Mouse (Mus musculus) thymus, adult 2 months (tissue): ENCODE data around the gene Gtf3a.

Experiments used
- CTCF ChIP-seq: fragments of 200-500 bp; IDR thresholded peaks from 2 replicates; pipeline ENCODE4 v1.5.1; 2012; ENCODE audit warnings: mild to moderate bottlenecking, control low read depth, low read length, moderate library complexity, borderline replicate concordance; ENCODE audit not compliant: control insufficient read depth, poor library complexity, insufficient read depth; ENCODE audit errors: extremely low read depth
- POLR2A ChIP-seq: fragments of 200-500 bp; IDR thresholded peaks from 2 replicates; pipeline ENCODE4 v1.6.1; 2012; ENCODE audit warnings: mild to moderate bottlenecking, low read length, control low read depth, moderate library complexity; ENCODE audit not compliant: control insufficient read depth, poor library complexity, insufficient read depth; ENCODE audit errors: extremely low read depth

DNA sequence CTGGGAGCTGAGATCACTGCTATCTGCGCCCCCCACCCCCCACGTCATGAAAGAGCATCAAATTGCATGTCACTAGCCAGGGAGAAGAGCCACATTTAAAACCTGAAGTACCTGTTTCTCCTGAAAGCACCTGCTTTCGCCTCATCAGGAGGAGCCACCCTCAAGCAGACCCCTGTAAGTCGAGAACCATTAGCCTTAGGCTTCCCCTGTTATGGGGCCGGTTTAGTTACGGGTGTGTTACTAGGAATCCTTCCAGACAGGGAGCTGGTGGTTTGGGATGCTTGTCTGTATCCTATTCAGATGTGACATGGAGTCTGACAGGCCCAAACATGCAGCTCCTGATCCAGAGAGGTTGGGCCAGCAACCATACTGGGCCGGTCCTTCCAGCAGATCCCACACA lies 35.1 kb upstream of the Gtf3a start:
- TF ChIP-seq POLR2A (no peak), CTCF (no peak)
